Mouse (Mus musculus) thymus, postnatal 10 days (tissue): Measurements from ENCODE around the gene Plcg2.

Experiments used
- DNase-seq, 2 experiments: peaks; one replicate each; pipeline ENCODE4 v3.0.0; 2021; ENCODE audit warnings: low spot score in 2 of 2

Gene Plcg2

DNA sequence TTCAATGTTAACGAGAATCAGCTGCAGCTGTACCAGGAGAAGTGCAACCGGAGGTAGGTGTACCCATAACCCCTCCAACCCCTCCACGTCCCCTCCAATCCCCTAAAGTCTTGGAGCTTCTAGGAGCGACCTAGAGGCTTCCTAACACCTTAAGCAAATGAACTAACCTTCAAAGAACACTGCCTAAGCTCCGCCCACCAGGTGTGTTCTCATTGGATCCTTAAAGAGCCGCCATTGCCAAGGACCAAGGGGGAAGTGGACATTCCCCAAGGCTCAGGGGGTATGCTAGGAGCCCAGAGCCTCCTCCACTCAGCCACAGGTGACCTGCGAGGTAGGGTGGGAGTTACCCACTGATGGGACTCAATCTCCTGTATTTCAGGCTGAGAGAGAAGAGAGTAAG lies 136.3 kb downstream of the Plcg2 start:
- DNase-seq: no peak

DNA sequence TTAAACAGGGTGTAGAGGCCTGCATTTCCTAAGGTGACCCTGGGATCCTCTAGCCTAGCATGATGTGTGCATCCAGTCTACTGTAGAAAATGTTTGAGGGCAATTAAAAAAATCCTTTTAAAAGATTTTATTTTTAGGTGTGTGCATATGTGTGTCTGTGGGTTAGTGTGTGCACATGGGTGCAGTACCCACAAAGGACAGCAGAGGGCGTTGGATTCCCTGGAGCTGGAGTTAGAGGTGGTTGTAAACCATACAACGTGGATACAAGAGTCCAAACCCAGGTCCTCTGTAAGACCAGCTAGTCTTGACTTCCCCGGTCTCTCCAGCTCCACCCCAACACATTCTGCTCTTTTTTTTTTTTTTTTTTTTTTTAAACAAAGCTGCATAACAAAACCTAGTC lies 139.4 kb downstream of the Plcg2 start:
- DNase-seq: no peak

DNA sequence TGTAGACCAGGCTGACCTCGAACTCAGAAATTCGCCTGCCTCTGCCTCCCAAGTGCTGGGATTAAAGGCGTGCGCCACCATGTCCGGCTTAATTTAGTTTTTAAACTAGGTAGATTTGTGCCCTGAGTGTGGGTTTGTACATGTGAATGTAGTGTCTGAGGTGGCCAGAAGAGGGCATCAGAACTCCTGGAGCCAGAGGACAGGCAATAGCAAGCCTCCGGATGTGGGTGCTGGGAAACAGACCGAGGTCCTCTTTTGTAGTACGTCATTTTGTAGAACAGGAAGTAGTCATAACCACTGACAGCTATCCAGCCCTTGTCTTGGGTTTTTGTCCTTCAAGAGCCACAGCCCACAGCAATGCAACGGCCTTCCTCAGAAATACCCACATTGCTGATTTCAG lies 141.5 kb downstream of the Plcg2 start:
- DNase-seq: no peak

DNA sequence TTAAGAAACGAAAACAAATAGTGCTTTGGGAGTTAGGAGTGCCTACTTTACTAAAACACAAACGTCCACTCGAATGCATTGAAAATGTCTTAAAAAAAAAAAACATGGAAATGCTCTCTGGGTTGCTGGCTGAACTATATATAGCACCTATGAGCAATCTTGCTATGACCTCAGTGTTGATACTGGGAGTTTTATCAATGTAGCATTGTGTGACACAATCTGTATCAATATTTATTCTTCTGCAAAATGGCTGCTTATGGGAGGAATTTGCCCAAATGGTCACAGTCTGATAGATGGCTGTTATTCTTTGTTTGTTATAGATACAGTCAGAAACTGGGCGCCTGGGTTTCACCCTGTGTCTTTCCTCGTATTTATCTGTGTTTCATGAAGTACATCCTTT lies 147.4 kb downstream of the Plcg2 start:
- DNase-seq: no peak

- peak in 1 of 2 experiments; percentile 11 for DNase-seq
Observed at GRCm38 (mm10) chr8:117646020-117646419, 147.9 kb downstream of the Plcg2 start.

DNA sequence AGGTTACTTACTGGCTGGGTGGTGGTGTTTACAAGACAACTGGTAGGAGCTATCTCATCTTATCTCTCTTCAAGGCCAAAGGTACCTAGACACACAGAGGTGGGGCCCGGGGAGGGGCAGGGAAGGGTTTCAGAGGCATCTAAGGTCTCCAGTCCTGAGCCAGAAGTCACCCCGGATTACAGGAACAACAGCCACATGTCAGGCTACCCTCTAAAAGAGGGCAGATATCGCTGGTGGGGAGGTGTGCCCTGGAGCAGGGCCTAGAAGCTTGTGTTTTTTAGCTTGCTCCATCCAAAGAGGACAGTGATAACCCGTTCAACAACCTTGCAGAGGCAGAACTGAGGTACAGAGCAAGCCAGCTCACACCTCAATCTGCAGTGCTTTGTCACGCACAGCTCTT lies 148.3 kb downstream of the Plcg2 start:
- no peak for DNase-seq

DNA sequence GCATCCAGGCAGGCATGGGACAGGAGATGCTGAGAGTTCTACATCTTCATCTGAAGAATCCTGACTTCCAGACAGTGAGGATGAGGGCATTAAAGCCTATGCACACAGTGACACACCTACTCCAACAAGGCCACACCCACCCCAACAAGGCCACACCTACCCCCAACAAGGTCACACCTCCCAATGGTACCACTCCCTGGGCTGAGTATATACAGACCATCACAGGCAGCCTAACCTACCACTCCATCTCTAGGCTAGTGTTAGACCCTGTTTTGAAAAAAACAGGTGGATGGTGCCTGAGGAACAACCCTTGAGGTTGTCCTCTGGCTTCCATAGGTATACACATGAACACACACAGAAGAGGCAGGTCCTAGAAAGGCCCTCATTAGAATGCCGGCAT lies 154.2 kb downstream of the Plcg2 start:
- DNase-seq: no peak

- DNase-seq: no peak
Observed at GRCm38 (mm10) chr8:117658990-117659389, 160.9 kb downstream of the Plcg2 start.

- no peak for DNase-seq
Observed at GRCm38 (mm10) chr8:117660358-117661031, 162.4 kb downstream of the Plcg2 start.

- DNase-seq: no peak
Observed at GRCm38 (mm10) chr8:117667349-117668124, 169.4 kb downstream of the Plcg2 start.

GRCm38 (mm10) chr8:117670461-117670860 lies 172.4 kb downstream of the Plcg2 start:
- no peak for DNase-seq

DNA sequence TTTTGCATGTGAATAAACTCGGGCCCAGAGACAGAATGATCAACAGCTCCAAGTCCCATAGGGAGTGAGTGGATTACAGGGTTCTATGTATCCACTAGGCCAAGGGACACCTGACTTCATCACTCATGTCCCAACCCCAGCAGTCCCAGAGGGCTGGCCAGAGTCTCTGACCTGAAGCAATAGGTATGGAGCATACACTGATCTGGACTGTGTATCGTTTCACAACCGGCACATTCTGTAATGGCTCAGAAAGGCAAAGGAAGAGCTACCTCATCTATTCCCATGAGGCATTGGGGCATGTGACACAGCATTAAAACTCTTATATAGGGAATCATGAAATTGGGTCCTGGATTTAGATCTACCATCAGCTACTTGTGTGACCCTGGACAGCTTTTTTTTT lies 174.5 kb downstream of the Plcg2 start:
- DNase-seq: no peak

DNA sequence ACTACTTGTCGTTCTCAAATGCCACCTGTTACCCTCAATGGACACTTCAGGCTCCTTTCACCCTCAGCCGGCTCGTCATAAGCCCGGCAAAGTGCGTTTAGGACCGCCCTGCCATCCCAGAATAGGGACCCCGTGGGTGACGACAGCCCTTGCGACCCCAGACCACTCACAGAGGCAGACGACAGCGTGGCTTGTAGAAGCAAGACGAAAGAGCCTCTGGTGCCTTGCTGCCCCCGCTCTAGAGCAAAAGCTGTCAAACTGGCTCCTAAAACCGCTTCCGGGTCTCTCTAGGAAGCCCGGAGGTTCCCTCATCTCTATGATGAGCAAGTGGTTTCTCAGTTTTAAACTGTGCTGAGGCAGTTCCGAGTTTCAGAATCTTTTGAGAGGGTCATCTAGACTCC lies 175.3 kb downstream of the Plcg2 start, which contains the start of gene Sdr42e1:
Sdr42e1 (minus strand) TSS at position 260 of the 401 bp plus-strand sequence.
- DNase-seq: peak; percentile 16 to 60

GRCm38 (mm10) chr8:117675171-117675570 lies 177.1 kb downstream of the Plcg2 start:
- DNase-seq: no peak

DNA sequence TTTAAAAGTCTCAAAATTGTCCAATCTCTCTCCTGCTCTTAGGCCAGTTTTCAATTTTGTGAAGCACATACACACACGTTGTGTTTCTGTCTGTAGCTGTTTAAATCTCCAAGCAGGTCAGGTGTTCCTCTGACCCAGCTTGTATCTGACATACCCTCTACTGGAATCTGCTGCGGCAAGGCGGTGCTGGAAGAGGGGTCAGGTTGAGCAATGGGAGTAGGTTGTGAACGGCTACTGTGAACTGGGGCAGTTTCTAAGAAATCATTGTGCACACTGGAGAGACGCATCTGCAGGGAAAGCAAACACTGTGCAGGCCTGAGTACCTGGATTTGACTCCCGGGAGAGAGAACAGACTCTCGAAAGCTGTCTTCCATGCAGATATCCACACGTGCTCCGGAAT lies 178.4 kb downstream of the Plcg2 start:
- no peak for DNase-seq

GRCm38 (mm10) chr8:117677011-117677410 lies 178.9 kb downstream of the Plcg2 start:
- DNase-seq: no peak

- DNase-seq: no peak
Observed at GRCm38 (mm10) chr8:117678650-117679049, 180.6 kb downstream of the Plcg2 start.

GRCm38 (mm10) chr8:117683925-117684472 lies 185.9 kb downstream of the Plcg2 start:
- DNase-seq: no peak

DNA sequence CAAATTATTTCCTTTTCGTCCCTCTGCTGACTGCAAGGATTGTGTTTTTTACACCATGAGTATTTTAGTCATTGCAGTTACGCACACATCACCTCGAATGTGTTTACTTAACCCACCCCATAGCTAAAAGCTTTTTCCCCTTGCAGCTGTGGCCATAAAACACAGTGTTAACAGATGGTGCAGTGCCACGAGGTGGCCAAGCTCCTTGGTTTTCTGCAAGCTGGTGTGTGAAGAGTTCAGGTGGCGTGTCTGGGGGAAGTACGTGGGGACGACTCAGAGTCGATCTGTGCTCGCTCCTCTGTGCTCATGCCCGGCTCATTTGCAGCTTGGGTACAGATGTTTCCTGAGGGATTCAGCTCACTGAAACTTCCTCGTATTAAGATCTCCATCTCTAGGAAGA lies 186.4 kb downstream of the Plcg2 start:
- DNase-seq: no peak
